Mouse (Mus musculus): ENCODE results near the gene Pptc7. TPM values are rescaled to one million over a fixed set of nuclear protein-coding genes. Genes with fewer than 3 reads are reported as not detected.
A peak's percentile ranks its signal among the peaks of the same experiment; 100 is the strongest.

The Pptc7 gene
- polyA plus RNA-seq, 1 experiment from 2014 or later = 8.2 TPM

DNA sequence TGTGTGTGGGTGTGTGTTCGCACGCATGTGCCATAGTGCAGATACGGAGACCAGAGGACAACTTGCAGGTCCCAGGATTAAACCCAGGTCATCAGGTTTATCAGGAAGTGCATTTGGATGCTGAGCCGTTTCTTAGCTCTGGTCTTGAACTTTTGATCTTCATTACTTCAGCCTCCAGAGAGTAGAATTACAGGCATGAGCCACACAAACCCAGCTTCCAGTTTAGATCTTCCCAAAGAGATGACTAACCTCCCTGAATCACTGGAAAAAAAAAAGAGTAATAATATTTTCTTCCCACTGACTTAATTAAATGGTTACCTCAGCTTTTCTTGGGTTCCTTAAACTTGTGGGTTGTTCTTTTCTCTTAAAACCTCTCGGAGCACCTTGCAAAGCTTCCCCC, 11.3 kb upstream of the Pptc7 start:
- WGBS = 77% methylated on average over 5 of the region's 5 CpGs
- H3K4me2 ChIP-seq = no peak overlapping the region
- ATAC-seq (replicated peaks; ENCODE audit: low FRiP score) = no peak
- peaks cover 2% of the 10 kb centered on the region; the same call in 1 of the 2 replicates for H3K27me3 ChIP-seq
- H3K9me3 ChIP-seq (replicated peaks) = no peaks in the 10 kb centered on the region
- no peak overlapping the region for H3K27ac ChIP-seq
- H3K4me3 ChIP-seq (replicated peaks) = no peak overlapping the region
- H3K4me1 ChIP-seq = peaks cover 2% of the 10 kb centered on the region; the same call in 1 of the 2 replicates
- no peak overlapping the region for H3K9ac ChIP-seq
- H3K36me3 ChIP-seq = no peaks in the 10 kb centered on the region

DNA sequence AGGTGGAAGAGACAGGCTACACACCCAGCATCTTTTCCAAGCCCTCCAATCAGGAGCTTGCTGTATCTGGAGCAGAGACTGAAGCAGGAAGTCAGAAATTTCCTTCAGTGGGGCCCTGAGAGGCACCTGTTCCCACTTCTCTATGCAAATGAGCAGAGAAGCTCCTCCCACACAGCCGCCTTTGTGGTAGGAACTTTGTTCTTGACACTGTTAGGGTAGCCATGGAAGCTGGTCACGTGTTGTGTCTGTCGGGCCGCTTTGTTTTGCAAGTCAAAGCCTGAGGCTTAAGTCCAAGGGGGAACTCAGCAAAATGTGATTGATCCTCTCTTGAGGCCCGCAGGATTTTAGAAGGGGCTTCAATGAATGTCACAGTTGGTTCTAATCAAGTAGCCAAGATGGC, 9.4 kb upstream of the Pptc7 start:
- no peak for ATAC-seq (replicated peaks; ENCODE audit: low FRiP score)
- Histone ChIP-seq H3K27me3 (peaks cover 2% of the 10 kb centered on the region; the same call in 1 of the 2 replicates), H3K27ac (no peak overlapping the region), H3K4me3 (replicated peaks) (no peak overlapping the region), H3K9me3 (replicated peaks) (no peaks in the 10 kb centered on the region), H3K4me2 (no peak overlapping the region), H3K4me1 (peaks cover 6% of the 10 kb centered on the region; the same call in 1 of the 2 replicates), H3K9ac (no peak overlapping the region), H3K36me3 (no peaks in the 10 kb centered on the region)
- 37% methylated on average over 5 of the region's 5 CpGs for WGBS

DNA sequence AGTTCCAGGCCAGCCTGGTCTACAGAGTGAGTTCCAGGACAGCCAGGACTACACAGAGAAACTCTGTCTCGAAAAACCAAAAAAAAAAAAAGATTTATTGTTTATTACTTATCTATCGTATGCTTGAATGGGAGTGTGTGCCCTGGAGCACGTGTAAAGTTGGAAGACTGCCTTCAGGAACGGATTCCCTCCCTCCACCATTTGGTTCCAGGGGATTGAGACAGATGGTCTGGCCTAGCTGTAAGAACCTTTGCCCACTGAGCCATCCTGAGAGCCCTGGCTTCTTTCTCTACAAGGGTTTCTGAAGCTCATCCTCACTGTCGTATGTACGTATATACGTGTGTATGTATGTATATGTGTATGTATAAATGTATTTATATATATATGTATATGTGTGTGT, 5.2 kb upstream of the Pptc7 start:
- Histone ChIP-seq H3K27me3 (peaks cover 2% of the 10 kb centered on the region; the same call in 1 of the 2 replicates), H3K36me3 (no peaks in the 10 kb centered on the region), H3K9me3 (replicated peaks) (no peaks in the 10 kb centered on the region), H3K9ac (no peak overlapping the region), H3K4me2 (no peak overlapping the region), H3K4me1 (peaks cover 28% of the 10 kb centered on the region), H3K4me3 (replicated peaks) (no peak overlapping the region), H3K27ac (no peak overlapping the region)
- no peak for ATAC-seq (replicated peaks; ENCODE audit: low FRiP score)
- WGBS = 68% methylated on average over 7 of the region's 7 CpGs

DNA sequence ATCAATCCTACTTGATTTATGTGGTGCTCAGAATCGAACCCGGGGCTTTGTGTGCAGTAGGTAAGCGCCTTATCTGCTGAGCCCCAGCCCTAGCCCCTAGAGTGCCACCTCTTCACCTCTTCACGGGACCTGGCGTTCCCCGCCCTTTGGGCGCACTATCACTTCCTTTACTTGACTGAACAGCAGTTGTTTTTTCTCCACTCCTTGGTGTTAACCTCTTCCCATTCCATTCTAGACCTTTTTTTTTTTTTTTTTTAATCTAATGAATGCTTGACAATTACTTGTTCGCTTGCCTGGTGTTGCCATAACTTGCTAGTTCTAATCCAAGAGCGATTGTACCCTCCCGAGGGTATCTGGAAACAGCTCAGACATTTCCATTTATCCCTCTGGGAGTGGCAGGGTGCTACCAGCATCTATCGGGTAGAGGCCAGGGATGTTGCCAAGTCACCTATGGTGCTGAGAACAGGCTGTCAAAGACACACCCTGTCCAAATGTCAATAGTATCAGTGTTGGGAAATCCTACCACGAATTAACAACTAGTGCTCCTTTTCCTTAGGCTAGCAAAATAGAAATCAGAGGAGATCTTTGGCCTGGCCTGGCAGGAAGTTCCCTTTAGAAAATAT, 4.3 kb upstream of the Pptc7 start:
- 0 out of 2 replicates have a peak overlapping the region, but pooled peaks have one; percentile 45 for H3K4me2 ChIP-seq
- H3K9ac ChIP-seq = no peak overlapping the region
- H3K4me3 ChIP-seq (replicated peaks) = no peak overlapping the region
- H3K9me3 ChIP-seq (replicated peaks) = no peaks in the 10 kb centered on the region
- peaks cover 28% of the 10 kb centered on the region for H3K4me1 ChIP-seq
- WGBS = 79% methylated on average over 12 of the region's 12 CpGs
- no peak for ATAC-seq (replicated peaks; ENCODE audit: low FRiP score)
- peaks cover 2% of the 10 kb centered on the region; the same call in 1 of the 2 replicates for H3K27me3 ChIP-seq
- H3K27ac ChIP-seq = 0 out of 2 replicates have a peak overlapping the region, but pooled peaks have one; percentile 41
- no peaks in the 10 kb centered on the region for H3K36me3 ChIP-seq

DNA sequence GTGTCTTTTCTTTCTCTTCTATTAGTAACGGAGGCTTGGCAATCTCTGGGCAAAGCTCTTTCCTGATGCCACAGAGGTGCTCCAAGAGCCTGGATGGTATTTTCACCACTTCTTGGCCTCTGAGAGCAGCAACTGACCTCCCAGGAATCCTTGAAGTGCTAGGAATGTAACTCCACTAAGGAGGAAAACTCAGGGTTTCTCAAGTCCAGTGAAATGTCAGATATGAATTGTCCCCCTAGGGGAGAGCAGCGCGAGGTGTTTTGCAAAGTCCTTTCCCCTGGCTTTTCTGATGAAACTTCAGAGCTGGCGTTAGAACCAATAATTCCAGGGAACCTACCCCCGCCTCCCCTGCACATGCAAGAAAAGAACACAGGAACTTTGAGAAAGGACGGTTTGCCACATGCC, 3.7 kb upstream of the Pptc7 start:
- peaks cover 31% of the 10 kb centered on the region for H3K4me1 ChIP-seq
- no peak for ATAC-seq (replicated peaks; ENCODE audit: low FRiP score)
- H3K27me3 ChIP-seq = no peaks in the 10 kb centered on the region
- H3K4me2 ChIP-seq = peak overlapping the region; percentile 45
- no peaks in the 10 kb centered on the region for H3K36me3 ChIP-seq
- H3K4me3 ChIP-seq (replicated peaks) = 0 out of 2 replicates have a peak overlapping the region, but pooled peaks have one; percentile 2
- H3K9ac ChIP-seq = no peak overlapping the region
- H3K9me3 ChIP-seq (replicated peaks) = no peaks in the 10 kb centered on the region
- peak overlapping the region; percentile 41; the same call in 1 of the 2 replicates for H3K27ac ChIP-seq
- 42% methylated on average over 6 of the region's 6 CpGs for WGBS

DNA sequence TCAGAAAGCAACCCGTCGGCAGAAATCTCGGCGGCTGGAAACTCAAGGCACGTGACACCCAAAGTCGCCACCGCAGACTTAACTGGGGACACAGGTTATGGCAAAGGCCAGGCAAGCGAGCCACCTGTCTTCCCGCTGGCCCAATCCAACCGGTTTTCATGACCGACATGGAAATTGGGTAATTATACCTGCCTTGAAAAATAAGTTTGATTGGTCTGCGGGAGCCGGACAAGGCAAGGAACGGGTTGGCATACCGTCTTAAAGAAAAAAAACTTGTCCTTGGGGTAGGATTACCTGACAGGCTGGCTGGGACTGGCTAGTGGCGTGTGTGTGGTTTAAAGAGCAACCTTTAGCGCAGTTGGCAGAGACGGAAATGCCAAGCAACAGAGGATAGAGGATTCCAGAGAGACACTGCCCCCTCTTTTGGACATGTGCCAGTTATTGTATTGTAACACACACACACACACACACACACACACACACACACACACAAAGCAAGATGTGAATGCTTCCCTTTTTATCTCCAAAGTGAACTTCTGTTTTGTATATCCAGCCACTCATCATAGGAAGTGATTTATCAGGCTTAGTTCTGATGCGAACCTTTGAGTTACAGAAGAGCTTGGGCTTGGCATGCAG, 3.2 kb upstream of the Pptc7 start:
- Histone ChIP-seq H3K4me1 (peaks cover 36% of the 10 kb centered on the region), H3K27ac (peak overlapping the region; percentile 41; the same call in 1 of the 2 replicates), H3K9me3 (replicated peaks) (no peaks in the 10 kb centered on the region), H3K27me3 (no peaks in the 10 kb centered on the region), H3K36me3 (no peaks in the 10 kb centered on the region), H3K4me2 (peak overlapping the region; percentile 45), H3K4me3 (replicated peaks) (0 out of 2 replicates have a peak overlapping the region, but pooled peaks have one; percentile 2), H3K9ac (no peak overlapping the region)
- WGBS = 31% methylated on average over 19 of the region's 19 CpGs
- ATAC-seq (replicated peaks; ENCODE audit: low FRiP score) = no peak

- H3K36me3 ChIP-seq = peaks cover 13% of the 10 kb centered on the region
- no peaks in the 10 kb centered on the region for H3K27me3 ChIP-seq
- WGBS = 20% methylated on average over 2 of the region's 2 CpGs
- H3K27ac ChIP-seq = no peak overlapping the region
- H3K4me3 ChIP-seq (replicated peaks) = peak overlapping the region; percentile 91
- ATAC-seq (replicated peaks; ENCODE audit: low FRiP score) = no peak
- no peak overlapping the region for H3K9ac ChIP-seq
- peak overlapping the region; percentile 96 for H3K4me2 ChIP-seq
- H3K4me1 ChIP-seq = peaks cover 42% of the 10 kb centered on the region
- no peaks in the 10 kb centered on the region for H3K9me3 ChIP-seq (replicated peaks)
Measured at GRCm38 (mm10) chr5:122283828-122284182, 360 bp upstream of the Pptc7 start.

- Histone ChIP-seq H3K27me3 (no peaks in the 10 kb centered on the region), H3K4me3 (replicated peaks) (peak overlapping the region; percentile 91), H3K4me2 (peak overlapping the region; percentile 96), H3K4me1 (peaks cover 36% of the 10 kb centered on the region), H3K9me3 (replicated peaks) (no peaks in the 10 kb centered on the region; the same call in 1 of the 2 replicates), H3K9ac (peak overlapping the region; percentile 88), H3K27ac (peak overlapping the region; percentile 75; the same call in 1 of the 2 replicates), H3K36me3 (peaks cover 22% of the 10 kb centered on the region)
- 1% methylated on average over 34 of the region's 34 CpGs for WGBS
- ATAC-seq (replicated peaks; ENCODE audit: low FRiP score) = peak; percentile 35
Measured at GRCm38 (mm10) chr5:122285029-122285766, 1.0 kb downstream of the Pptc7 start.

- Histone ChIP-seq H3K27me3 (no peaks in the 10 kb centered on the region), H3K4me1 (peaks cover 30% of the 10 kb centered on the region), H3K4me2 (peak overlapping the region; percentile 96), H3K4me3 (replicated peaks) (peak overlapping the region; percentile 91), H3K27ac (no peak overlapping the region), H3K9ac (peak overlapping the region; percentile 88; the same call in 1 of the 2 replicates), H3K36me3 (peaks cover 22% of the 10 kb centered on the region), H3K9me3 (replicated peaks) (no peaks in the 10 kb centered on the region; the same call in 1 of the 2 replicates)
- WGBS = 42% methylated on average over 7 of the region's 7 CpGs
- no peak for ATAC-seq (replicated peaks; ENCODE audit: low FRiP score)
Measured at GRCm38 (mm10) chr5:122285767-122286150, 1.6 kb downstream of the Pptc7 start.

- Histone ChIP-seq H3K4me1 (peaks cover 29% of the 10 kb centered on the region), H3K27me3 (no peaks in the 10 kb centered on the region), H3K36me3 (peaks cover 22% of the 10 kb centered on the region), H3K27ac (no peak overlapping the region), H3K9me3 (replicated peaks) (no peaks in the 10 kb centered on the region; the same call in 1 of the 2 replicates), H3K4me3 (replicated peaks) (peak overlapping the region; percentile 91; the same call in 1 of the 2 replicates), H3K4me2 (peak overlapping the region; percentile 96), H3K9ac (no peak overlapping the region)
- WGBS = 84% methylated on average over 10 of the region's 10 CpGs
- no peak for ATAC-seq (replicated peaks; ENCODE audit: low FRiP score)
Measured at GRCm38 (mm10) chr5:122286191-122286590, 2.0 kb downstream of the Pptc7 start.

DNA sequence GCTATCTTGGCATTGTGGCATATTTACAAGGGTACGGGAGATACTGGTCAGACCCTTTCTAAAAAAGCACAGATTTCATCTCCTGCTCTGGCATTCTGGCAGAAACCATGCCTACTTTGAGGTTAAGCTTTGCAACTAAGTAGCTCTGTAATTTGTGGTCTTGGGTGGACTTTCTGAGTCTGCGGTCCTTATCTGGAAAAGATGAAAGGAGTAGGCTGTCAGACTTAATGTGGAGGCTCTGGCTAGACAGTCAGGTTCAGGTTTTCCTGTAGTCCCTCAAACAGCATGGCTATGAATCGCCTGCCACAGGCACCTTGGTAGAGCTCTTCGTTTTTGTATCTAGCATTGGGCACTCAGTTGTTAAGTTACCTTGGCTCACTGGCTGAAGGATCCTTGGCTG, 2.9 kb downstream of the Pptc7 start:
- 91% methylated on average over 4 of the region's 4 CpGs for WGBS

More for the DNA sequence above, 2.9 kb downstream of the Pptc7 start:
- Histone ChIP-seq H3K9ac (no peak overlapping the region), H3K27ac (no peak overlapping the region), H3K4me1 (peaks cover 31% of the 10 kb centered on the region), H3K9me3 (replicated peaks) (no peaks in the 10 kb centered on the region; the same call in 1 of the 2 replicates), H3K27me3 (no peaks in the 10 kb centered on the region), H3K4me2 (no peak overlapping the region), H3K36me3 (peaks cover 22% of the 10 kb centered on the region), H3K4me3 (replicated peaks) (no peak overlapping the region)
- no peak for ATAC-seq (replicated peaks; ENCODE audit: low FRiP score)

Measured in kidney, embryonic 15.5 days (tissue).